Mouse (Mus musculus) embryonic fibroblast, embryonic 13.5 days (primary cell): ENCODE results near the gene Ttc19.

Experiments used
- CTCF ChIP-seq: IDR thresholded peaks from 2 replicates; pipeline ENCODE4 v1.5.1; 2011; ENCODE audit warnings: mild to moderate bottlenecking, control low read depth, low read length, moderate library complexity, borderline replicate concordance; ENCODE audit not compliant: insufficient read depth
- POLR2A ChIP-seq: IDR thresholded peaks from 2 replicates; pipeline ENCODE4 v1.6.1; 2011; ENCODE audit warnings: low read depth, mild to moderate bottlenecking, control low read depth, low read length, moderate library complexity

DNA sequence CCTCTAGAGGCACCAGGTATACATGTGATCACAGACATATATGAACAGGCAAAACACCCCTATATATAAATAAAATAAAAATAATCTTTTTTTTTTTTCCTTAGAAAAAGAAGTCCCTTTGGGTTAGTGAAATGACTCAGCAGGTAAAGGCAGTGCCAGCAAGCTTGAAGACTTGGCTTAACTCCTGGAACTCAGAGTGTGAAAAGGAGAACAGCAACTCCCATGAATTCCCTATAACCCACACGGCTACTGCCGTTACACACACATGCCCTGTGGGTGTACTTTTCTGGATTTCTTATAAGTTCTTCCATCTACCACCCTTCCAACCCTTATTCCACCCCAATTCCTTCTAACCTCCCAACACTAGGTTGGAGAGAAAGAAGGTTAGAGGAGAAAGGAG is 24.6 kb downstream of the Ttc19 start:
- TF ChIP-seq POLR2A (no peak), CTCF (no peak)
